Mouse (Mus musculus) frontal cortex, postnatal 14 days (tissue): ENCODE data around the gene Icmt.

Experiments used
- DNase-seq, 2 experiments: peaks; one replicate each; pipeline ENCODE4 v3.0.0; 2022; ENCODE audit warnings: low spot score in 2 of 2

Gene Icmt

DNA sequence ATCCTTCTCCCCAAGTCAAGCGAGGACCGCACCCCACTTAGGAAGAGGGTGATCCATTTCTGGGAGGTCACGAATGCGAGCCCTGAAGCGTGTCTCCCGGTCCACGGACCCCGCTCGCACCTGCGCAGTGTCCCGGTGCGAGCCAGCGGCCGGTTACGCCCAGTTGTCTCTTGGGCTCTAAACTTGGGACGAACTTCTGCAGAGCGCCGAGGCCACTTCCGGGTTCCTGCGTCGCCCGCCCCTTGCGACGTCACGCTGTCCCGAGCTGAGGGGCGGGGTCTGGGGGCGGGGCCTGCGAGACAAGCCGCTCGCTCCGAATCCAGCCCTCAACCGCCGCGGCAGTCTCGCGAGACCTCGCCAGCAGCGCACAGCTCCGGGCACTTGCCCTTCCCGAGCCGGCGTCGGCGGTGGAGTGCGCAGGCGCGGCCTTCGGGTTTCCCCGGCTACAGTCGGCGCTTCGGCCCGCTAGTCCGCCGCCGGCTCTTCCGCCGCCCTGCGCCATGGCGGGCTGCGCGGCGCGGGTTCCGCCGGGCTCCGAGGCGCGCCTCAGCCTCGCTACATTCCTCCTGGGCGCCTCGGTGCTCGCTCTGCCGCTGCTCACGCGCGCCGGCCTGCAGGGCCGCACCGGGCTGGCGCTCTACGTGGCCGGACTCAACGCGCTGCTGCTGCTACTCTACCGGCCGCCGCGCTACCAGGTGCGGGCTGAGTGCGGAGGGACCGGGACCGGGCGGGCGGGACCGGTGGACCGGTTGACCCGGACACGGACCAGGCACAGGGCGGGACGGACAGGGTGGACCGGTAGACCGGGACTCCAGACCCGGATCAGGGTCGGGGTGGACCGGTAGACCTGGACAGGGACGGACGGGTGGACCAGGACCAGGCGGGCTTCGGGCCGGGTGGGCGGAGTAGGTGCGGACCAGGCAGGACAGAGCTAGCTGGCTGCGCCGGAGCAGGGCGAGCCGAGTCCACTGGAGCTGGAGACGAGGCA, at the start of gene Icmt:
Gene Icmt (plus strand): TSS at position 354 of the 988 bp plus-strand sequence.
- peak; percentile 96 to 98 for DNase-seq

DNA sequence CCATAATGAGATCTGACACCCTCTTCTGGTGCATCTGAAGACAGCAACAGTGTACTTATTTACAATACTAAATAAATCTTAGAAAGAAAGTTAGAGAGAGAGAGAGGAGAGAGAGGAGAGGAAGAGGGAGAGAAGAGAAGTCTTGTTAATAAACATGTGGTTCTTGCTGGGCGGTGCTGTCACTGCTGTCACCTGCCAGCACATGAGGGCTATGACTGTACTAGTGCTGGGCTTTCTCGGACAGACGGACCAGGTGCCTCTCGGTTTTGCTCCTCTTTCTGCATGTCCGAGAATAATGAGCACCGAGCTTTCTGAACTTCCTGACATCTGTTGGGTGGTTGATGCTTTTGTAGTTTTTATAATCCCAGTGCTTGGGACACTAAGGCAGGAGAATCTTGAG, 46.4 kb upstream of the Icmt start:
- no peak for DNase-seq

DNA sequence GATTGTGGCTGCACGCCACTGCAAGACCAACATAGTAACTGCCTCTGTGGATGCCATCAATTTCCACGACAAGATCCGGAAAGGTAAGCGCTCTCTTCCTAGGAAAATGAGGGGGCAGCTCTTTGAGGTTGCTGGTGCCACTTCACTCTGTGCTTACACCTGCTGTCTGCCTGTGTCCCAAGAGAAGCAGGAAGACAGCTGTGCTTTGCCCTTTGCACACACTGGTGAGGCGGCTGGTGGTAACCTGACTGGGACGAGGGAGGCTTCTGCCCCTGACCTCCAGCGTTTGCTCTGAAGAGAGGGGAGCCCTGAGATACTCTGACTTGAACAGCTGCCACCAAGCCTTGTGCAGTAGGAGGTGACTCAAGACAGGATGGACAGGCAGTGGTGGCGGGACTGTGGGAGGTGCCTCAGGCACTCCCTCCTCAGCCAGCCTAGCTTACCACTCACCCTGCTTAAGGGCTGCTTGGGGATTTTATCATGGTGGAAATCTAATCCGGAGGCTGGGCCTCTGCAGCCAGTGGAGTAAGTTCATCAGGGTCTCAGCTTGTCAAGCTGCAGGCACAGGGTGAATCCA, 43.8 kb upstream of the Icmt start:
- DNase-seq = no peak

DNA sequence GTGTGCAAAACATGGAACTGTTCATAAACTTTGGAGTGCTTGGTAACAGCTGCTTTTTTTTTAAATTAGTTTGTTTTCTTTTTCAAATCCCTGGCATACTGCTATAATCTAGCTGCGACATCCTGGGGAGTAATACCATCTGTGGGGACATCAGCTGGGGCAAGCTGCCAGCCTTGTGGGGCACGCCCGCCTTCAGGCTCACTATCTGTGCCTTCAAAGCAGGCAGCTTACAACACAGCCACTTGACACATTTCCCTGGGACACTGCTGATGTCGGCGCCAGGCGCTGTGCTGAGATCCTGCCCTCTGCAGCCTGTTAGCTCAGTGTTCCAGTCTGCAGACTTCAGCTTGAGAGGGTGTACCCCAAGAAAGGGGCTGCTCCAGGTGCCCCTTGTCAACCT, 40.0 kb upstream of the Icmt start:
- peak; percentile 61 to 64 for DNase-seq

DNA sequence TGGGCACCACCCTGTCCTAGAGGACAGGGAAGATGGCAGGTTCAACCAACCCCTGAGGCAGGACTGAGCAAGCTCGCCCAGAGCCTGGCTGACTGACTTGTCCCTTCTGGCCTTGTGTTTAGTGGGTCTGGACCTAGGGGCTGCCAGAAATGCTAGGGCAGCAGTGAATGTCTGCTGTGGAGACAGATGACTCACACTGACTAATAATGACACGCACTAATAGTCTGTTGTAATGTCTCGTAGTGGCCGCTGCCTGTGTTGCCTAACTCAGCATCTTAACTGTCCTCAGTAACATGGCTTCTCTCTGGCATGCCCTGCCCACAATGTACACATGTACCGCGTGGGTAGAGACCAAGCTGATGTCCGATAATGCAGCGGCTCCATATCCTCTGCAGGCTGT, 36.6 kb upstream of the Icmt start:
- DNase-seq = no peak

DNA sequence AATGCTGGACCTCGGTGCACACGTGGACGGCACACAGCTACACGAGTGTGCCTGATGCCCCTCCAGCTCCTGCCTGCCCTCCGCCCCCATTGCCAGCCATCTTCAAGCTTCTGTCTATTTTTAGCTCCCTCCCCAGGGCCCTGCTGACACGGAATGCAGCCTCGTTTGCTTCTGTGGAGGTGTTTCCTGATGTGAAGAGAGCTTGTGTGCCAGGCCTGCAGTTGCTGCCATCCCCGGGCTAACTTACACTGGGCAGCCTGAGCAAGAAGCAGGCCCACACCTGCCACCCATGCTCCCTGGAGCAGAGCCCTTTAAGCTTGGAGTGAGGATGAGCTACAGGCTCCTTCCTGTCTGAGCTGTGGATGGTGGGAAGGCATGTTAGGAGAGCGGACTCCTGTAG, 34.8 kb upstream of the Icmt start:
- no peak for DNase-seq

DNA sequence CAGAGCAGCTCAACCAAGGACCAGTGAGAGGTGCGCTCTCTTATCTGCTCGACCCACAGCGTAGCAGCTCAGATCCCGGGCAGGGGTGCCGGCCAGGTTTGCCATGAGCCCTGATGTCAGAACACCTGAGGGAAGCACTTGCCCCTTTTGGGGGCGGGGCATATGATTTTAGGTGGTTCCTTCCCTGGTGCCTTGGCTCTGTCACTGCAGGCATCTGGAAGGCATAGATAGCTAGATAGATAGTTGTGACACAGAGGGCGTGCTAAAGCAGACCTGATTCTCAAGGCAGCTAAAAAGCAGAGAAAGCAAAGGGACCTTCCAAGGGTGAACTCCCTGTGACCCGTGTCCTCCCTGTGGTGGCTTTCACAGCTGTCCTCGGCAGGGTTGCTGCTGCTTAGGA, 33.9 kb upstream of the Icmt start:
- no peak for DNase-seq

DNA sequence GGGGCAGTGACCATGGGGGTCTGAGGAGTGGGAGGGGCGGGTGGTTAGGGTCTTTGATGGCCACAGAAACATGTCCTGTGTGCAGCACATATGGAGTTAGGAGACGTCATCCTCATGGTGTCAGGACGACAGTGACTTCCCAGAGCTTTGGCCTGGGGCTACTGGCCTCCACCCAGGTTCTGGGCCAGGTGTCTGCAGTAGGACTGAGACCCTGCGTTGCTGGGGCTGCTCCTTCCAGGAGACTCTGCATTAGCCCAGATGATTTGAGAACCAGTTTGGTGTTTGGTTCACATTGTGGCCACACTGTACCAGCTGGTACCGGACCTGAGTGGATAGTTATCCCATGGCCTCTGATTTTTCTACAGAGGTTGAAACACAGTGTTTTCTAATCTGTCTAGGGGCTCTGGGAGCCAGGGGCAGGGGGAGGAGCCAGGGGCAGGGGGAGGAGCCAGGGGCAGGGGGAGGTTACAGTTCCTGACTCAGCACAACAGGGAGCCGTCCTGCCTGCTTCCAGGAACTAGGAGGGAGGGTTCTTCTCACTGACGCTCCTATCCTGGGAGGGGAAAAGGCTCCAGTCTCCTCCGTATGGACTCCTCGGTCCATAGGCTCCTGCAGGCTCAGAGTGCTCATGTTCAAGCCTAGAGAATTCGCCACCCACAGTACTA, 33.4 kb upstream of the Icmt start:
- no peak for DNase-seq

DNA sequence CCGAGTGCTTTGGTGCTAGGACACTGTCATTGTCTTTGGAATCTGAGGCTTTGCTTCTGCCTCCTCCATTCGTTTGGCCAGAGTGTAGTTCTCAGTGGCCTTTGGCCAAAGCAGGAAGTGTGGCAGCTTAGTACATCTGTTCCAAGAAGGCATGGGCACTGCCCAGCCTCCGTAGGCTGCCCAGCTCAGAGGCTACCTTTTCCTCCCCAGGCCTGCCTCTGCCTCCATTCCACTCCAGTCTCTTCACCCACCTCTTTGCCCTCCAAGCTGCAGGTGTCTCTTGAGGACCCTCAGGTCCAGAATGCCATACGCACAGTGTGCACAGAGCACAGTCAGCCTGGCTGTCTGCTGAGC, 32.9 kb upstream of the Icmt start:
- no peak for DNase-seq

DNA sequence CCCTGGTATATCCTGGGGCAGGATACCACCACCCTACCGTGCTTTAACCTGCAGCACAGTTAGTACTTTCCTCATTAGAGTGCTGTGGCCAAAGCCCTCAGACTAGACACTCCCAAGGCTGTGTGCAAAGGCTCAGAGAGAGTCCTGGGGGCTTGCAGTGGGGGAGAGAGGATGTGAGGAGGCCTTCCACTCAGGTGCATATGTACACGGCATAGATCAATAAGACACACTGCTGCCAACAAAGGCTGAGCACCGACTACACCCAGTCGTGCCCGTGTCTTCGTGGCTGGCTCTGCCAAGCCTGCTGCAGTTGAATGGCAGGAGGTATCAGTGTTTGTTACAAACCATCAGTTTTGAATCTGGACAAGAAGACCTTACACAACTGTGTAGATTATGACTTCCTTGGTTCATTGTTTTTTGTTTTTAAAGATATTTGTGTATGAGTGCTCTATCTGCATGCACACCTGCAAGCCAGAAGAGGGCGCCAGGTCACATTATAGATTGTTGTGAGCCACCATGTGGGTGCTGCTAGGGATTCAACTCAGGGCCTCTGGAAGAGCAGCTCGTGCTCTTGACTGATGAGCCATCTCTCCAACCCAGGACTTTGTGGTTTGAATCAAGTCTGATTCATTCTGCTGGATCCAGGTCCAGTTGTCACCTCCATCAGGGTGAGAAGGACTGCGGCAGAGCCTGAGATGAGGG, 32.0 kb upstream of the Icmt start:
- no peak for DNase-seq

DNA sequence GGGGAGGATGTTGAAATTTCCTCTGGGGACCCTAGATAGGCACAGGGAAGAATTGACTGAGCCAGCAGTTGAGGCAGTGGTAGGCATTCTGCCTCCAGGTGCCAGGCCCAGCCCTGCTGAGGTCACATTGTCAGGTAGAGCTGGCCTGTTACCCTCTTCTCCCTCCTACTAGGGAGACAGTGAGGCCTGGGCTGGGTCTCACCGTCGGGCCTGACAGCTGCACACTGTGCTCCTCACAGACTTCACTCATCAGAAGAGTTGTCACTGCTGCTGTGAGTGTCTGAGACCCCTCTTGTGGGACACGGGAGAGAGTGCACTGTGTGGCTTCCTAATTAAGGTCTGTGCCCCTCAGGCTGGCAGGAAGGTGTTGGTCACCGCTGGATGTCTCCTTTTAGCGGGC, 31.2 kb upstream of the Icmt start:
- DNase-seq = no peak

DNA sequence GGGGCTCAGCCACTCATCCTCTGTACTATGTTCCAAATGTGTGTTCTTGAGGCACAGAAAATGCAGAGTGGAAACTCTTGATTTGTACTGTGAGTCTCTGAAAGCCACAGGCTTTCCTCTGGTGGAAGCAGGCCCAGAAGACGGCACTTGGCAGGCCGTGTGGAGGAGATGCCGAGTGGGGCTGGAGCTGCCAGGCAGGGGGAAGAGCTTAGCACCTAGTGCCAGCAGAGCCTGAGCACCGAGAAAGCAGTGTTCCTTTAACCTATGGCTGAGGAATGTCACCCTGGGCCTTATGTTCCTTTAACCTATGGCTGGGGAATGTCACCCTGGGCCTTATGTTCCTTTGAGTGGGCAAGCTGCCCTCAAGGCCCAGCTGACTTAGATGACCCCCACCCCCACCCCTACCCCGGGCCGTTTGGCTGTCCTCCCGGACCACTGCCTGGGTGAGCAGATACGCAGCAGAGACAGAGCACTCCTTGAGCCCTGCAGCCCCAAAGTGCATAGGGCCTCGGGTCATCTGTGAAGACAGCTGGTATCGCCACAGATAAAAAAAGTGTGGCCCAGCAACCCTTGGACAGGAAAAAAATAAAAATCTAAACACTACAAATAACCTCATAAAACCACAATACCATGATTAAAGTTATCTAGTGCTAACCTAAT, 30.7 kb upstream of the Icmt start:
- no peak for DNase-seq

DNA sequence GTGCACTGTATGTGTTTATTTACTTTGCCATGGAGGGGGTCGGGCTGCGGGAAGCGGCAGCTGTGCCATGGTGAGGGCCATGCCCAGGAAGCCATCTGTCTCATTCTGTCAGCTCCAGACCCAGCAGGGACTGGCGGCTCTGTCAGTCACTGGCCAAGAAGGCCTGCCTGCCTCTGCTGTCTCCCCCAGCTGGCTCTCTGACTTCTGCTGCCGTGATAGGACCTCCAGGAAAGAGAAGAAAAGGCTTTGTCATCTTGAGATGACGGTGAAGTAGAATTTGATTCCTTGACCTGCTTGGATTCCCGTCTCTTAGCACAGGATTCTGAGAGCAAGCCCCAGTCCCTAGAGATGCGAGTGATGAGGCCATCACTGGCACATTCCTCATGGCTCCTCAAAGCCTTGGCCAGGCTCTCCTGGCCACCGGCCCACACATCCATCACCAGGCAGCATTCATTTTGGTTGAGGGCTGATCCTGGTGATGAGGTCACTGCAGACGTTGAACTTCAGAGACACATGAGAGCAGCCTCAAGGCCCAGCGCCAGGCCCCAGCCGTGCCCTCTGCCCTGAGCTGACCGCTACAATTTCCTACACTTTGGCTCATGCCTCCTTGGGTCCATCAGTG, 29.2 kb upstream of the Icmt start:
- no peak for DNase-seq

DNA sequence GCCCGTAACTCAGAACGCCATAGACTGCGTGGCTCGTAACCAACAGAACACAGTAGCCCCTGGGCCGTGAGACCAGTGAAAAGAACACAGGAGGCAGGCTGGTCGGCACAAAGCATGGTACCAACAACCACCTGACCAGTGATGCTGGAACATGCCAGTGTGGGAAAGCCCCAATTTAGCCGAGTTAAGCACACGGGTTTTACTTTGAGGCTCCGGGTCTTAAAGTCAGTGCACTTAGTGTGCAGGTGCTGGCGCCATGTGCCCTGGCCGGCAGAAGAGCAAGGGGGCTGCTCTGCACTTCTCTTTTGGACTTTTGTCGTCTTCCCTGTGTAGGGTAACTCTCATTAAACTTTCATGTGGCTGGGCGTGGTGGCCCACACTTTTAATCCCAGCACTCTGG, 27.1 kb upstream of the Icmt start:
- no peak for DNase-seq

DNA sequence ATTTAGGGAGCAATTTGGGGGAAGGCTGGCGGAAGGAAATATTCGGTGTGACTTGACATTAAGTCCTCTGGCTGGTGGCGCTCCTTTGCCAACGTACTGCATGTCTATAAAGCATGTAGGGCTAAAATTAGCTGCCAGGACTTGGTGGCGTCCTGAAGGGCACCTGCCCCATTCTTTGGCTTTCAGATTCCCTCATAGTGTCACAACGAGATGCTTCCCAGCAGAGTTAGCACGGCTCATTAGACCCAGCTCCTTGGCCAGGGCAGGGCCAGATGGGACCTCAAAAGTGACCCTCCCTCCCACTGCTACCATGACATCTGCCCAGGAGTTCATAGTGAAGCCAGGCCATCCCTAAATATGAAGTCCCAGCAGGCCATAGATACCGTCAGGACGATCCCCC, 26.4 kb upstream of the Icmt start:
- no peak for DNase-seq

DNA sequence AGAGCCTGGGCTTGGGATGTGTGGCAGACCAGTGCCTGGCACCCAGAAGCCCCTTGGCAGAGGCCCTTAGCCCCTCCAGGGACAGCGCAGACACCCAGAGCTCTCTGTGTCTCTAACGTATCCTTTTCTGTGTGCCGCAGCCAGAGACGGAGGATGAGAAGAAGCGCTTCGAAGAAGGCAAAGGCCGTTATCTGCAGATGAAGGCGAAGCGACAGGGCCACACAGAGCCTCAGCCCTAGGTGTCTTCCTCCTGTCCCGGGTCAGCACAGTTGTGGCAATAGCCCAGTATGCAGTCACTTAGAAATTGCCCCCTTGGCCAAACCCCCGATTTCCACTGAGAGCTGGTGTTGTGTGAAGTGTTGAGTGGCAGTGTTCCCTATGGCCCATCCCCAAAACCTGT, 25.7 kb upstream of the Icmt start:
- DNase-seq = no peak

DNA sequence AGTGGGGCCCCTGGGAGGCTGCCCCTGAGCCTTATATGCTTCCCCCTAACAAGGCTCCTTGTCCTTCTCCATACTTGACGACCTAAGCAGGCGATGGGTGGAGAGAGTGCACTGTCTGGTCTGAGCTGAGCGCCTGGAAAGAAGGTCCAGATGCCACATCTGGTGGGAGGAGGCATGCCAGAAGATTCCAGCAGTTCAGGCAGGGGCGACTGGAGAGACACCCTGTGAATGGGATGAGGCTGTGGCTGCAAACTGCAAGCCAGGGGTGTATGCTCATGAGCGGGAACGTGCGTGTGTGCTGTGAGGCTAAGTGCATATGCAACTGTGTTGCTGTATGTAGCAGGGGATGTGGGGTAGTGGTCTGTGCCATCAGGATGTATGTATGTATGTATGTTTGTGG, 25.0 kb upstream of the Icmt start:
- no peak for DNase-seq

DNA sequence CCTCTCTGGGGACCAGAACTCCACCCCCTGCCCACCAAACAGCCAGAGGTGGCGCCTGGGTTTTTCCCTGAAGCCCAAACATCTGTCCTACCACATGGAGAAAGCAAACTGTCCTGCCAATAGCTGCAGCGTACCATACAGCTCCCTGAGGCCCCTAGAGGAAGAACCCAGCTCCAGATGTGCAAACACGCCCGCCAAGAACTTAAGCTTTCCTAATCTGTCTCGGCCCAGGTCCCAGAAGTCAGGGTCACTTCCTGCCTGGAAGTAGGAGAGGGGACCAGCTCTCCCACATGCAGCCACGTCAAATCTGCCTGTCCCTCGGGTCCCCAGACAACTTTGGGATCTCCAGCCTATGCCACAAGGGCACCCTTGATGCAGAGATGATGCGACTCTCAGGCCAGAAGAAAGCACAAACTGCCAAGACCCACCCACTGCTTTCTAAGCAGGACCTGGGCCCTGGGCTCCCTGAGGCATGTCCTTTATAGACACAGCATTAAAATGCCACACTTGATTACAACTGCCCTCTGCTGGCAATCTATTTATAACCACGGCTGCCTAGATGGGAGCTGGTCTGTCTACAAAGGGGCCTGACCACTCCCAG, 24.5 kb upstream of the Icmt start:
- DNase-seq = no peak

DNA sequence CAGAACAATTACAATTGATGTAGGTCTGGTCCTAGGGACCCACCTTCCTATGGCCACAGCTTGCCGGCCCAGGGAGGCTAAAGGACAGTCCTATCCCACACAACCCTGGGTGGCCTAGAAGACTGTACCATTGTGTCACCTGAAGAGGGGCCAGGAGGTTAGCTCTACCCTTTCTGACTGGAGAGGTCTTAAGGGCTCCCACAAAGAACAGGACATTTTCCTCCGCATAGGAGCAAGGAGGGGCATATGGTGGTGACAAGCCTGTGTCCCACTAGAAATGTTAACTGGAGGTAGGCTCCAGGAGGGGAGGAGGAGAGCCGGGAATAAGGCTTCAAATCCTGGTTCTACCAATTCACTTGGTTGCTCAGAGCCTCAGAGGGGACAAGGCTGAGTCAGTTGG, 23.8 kb upstream of the Icmt start:
- DNase-seq = no peak

DNA sequence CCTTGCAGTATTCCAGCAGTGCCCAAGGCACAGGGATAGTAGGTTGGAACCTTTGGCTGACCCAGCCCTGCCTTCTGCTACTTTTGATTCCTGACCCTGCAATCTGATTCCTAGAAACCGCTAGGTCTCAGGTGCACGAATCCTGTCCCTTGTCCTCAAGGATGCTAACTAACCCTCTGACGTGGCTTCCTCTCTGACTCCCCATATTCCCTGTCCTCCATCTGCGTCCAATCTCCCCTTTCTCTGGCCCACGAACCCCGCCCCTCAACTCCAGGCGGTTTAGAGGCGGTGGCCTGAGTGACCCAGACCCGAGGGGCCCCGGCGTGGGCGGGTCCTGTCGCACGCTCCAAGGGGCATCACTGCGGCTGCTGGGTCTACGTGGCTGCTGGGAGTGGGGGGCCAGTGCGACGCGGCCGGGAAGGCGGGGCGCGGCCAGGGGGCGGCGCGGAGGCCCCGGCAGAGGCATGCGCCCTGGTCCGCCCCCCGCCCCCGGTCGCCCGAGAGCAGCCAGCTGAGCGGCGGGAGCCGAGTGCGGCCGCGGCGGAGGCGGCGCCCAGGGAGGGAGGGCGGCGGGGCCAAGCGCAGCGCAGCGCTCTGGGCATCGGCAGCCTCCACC, 23.3 kb upstream of the Icmt start, which contains the start of gene Gpr153:
Gene Gpr153 (plus strand): TSS at position 612 of the 616 bp plus-strand sequence.
- no peak for DNase-seq
